Mouse (Mus musculus) gastrocnemius, postnatal 14 days (tissue): Measurements from ENCODE around the gene Drg1. TPM values are rescaled to one million over a fixed set of nuclear protein-coding genes. Genes with fewer than 3 reads are reported as not detected.
"Not testable (repeated sequence)": the region's sequence is repeated elsewhere in the genome, so short reads cannot be mapped to it uniquely, and the experiment has no call there.

Source experiments
- DNase-seq: peaks from one replicate; pipeline ENCODE4 v3.0.0; 2021; ENCODE audit warnings: mixed read lengths
- intact Hi-C: fragments of 180-260 bp; cut with DNase I; formaldehyde crosslinking; loops from one replicate; pipeline ENCODE4 v1.15.1; 2025; ENCODE audit warnings: low total_unique reads
- total RNA-seq, 2 experiments: library from RNA; stranded (reverse); gene quantifications; 2 replicates each; pipeline ENCODE4 v1.2.3; 2021

Gene Drg1
- total RNA-seq, 2 experiments from 2014 or later = 38.9 to 40.4 TPM

DNA sequence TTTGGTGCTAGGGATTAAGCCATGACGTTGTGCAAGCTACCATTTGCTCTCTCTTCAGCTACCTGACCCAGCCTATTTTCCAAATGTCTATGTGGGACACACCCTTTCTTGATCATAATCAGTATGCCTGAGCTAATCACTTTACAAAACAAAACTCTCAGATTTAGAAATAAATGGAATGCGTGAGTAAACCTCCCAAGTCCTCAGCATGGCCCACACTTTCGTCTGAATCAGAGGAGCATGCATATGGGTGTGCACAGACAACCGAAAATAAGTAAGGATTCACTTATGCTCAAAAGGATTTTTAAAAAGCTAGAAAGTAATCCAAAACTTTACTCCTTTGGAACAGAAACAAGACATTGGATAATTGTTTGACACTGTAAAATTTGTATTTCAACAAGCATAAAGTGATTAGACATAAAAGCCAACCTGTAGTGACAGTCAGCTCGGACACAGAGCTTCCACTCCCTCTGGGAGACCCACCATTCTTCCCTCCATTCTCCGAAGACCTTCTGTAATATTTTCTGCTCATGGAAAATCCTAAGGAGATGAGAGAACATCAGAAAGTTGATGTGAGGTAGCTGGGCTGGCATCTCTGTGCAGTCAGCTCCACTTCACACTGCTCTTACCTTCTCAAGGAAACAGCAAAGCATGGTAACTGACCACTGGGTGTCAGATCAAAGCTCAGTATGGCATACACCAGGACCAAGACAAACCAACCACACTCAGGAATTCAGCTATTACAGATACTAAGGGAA, 87.1 kb downstream of the Drg1 start:
- DNase-seq = peak; percentile 48
- intact Hi-C loops = not testable (repeated sequence)

DNA sequence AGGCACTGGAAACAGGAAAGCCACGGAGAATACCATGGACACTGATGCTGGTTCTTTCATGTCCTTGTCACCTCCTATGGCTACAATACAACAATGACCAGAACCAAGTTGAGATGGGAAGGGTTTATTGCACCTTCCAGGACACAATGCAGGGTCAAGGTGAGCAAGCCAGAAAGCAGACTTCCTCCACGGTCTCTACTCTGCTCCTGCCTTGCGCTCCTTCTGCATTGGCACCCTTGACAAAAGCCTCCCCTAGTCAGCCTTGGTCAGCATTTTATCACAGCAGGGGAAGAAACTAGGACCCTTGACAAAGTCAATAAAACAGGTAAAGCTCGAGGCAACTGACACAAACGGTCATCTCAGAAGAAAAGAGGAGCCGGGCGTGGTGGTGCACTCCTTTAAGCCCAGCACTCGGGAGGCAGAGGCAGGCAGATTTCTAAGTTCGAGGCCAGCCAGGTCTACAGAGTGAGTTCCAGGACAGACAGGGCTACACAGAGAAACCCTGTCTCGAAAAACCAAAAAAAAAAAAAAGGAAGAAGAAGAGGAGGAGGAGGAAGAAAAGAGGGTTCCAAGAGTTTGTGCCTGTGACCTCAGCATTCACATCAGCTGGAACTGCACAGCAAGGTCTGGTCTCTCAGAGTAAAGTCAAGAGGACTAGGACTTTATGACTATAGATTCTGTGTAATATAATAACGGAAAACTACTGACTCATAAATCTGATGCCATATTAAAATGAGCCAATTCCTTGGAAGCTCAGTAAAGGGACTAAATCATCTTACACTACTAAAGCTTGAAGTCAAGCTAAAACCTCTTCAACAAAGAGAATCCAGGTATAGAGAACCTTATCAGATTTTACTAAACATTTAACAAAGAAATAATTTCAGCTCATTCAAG, 92.5 kb downstream of the Drg1 start:
- intact Hi-C loops = loop anchor here (2.0 kb wide), 1 partner anchor 21 kb away; no protein-coding TSS in a partner anchor
- DNase-seq = peak; percentile 67

DNA sequence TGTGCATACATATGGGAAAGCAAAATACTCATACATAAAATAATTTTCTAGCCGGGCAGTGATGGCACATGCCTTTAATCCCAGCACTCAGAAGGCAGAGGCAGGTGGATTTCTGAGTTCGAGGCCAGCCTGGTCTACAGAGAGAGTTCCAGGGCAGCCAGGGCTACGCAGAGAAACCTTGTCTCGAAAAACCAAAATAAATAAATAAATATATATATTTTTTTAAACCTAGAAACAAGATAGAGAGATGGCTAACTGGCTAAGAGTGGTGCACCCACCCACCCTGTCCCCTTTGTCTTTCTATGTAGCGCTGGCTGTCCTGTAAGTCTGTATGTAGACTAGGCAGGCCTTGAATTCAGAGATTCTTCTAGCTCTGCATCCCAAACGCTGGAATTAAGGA, 93.7 kb downstream of the Drg1 start:
- intact Hi-C loops = loop anchor here (2.0 kb wide), 1 partner anchor 22 kb away; no protein-coding TSS in a partner anchor
- not testable (repeated sequence) for DNase-seq

DNA sequence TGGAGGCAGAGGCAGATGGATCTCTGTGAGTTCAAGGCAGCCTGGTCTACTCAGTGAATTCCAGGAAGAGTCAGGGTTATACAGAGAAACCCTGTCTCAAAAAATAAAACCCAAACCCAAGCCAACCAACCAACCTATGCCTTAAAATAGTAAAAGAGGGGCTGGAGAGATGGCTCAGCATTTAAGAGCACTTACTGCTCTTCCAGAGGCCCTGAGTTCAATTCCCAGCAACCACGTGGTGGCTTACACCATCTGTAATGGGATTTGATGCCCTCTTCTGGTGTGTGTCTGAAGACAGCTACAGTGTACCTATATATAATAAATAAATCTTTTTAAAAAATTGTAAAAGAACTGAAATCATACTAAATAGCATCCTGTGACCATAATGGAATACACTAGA, 94.3 kb downstream of the Drg1 start:
- peak; percentile 30 for DNase-seq
- intact Hi-C loops = loop anchor here (2.0 kb wide), 1 partner anchor 23 kb away; no protein-coding TSS in a partner anchor

DNA sequence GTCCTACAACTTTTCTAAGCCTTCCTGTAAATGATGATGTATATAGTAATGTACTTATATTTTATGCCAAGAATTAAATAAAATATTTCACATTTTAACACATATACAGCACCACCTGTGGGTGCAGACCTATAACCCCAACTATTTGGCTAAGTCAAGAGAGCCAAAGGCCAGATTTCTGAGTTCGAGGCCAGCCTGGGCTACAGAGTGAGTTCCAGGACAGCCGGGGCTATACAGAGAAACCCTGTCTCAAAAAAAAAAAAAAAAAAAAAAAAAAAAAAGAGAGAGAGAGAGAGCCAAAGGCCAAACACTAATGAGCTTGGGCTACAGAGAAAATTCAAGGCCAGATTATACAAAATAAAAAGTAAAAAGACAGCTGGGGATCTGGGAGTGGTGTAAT, 97.2 kb downstream of the Drg1 start:
- intact Hi-C loops = not testable (repeated sequence)
- peak; percentile 26 for DNase-seq

DNA sequence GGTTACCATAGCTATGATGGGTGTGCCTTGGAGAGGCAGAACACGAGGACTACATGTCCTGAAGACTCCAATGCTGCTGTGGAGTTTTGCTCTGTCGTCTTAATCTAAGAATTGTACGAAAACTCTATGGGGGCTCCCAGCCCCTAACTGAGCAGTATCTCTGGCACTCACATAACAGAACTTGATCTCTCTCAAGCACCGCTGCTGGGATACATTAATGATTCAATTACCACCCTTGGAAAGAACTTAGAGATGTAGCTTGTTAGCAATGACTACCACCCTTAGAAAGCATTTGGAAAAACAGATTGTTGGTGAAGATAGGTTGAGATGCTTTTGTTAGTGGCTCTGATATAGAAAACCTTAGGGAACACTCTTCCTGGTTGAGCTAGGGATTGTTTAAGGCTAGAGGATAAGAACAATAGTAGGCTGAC, 98.6 kb downstream of the Drg1 start:
- peak; percentile 40 for DNase-seq
- intact Hi-C loops = not testable (repeated sequence)

DNA sequence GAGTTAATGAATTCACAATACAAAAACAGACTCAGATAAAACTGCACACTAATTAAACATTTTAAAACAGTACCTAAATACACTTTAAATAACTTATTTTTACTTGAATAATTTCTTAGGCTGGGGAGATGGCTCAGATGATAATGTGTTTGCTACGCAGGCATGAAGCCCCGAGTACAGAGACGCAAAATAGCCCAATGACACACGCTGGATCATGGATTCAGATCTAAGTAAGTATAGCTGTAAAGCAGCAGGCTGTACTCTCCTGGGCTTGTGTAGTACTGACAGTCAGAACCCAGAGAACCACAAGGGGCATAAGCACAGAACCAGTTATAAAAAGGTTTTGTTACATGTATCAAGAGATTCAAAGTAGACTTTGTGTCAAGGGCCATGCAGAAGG, 99.1 kb downstream of the Drg1 start:
- intact Hi-C loops, DNase-seq: not testable (repeated sequence)

DNA sequence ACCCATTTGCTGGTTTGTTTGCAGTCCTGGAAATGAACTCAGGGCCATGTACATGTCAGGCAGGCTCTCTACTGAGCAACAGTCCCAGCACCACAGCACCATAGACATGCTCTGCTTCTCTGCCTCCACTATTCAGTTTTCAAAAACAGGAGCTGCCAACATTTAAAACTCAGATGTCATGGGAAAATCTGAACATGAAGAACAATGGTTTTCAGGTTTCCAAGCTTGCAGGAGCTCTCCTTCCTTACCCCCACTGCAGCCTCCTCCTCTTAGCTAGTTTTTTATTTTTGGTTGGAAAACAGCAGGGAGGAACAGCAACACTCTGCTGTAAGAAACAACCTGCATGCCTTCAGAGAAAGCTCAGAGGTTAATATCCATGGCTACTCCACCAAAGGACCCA, 99.9 kb downstream of the Drg1 start:
- intact Hi-C loops, DNase-seq: not testable (repeated sequence)

DNA sequence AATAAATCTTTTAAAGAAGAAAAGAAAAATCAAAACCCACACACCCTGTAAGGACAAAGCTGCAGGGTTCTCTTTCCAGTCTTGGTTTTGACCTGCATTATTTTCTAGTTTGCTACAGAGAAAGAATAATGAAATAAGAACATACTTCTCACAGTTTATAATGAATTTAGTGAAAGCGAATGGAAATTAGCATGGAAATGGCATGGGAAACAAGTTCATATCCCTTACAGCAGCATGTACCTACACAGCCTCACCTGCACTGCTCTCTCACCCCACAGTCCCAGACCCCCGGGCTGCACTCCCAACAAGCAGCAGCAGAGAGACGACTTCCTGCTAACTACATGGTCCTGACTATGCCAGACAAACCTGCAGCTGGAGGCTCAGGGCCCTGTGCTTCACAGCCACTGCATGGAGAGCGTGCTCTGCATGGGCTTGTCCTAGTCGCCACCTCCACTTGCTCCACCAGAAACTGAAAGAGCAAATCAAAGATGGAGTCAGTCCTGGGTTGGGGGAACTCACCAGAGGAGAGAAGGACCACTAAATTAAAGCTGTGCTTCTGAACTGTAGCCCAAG, 100.9 kb downstream of the Drg1 start:
- DNase-seq, intact Hi-C loops: not testable (repeated sequence)

DNA sequence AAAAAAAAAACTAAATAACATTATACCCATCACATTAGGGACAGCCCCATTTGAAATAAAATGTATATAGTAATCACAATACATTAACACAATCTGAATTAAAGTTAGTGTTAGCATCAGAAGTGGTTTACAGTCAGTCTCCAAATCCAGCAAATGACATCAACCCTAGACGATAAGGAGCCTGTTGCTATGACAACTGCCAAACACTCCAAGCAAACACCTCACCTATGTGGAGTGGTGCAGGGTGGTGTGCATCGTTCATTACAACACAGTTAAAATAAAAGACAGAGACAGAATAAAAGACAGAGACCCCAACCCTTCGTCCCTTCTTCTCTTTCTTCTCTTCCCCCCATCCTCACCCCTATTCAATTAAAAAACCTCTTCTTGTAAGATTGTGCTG, 102.6 kb downstream of the Drg1 start:
- intact Hi-C loops, DNase-seq: not testable (repeated sequence)

DNA sequence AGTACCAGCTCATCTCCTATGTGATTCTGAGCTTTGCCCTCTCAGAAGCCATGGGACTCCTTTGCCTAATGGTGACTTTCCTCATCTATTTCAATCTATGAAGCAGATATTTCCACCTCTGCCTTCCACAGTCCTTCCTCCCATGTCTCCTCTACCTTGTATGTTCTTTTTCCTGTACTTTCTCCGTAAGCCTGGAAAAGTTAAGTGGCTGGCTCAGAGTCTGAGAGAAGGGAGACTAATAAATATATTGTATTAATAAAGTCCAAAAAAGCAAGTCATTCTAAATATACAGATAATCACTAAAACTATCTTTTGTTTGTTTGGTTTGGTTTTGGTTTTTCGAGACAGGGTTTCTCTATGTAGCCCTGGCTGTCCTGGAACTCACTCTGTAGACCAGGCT, 103.1 kb downstream of the Drg1 start:
- intact Hi-C loops = not testable (repeated sequence)
- DNase-seq = peak; percentile 21

DNA sequence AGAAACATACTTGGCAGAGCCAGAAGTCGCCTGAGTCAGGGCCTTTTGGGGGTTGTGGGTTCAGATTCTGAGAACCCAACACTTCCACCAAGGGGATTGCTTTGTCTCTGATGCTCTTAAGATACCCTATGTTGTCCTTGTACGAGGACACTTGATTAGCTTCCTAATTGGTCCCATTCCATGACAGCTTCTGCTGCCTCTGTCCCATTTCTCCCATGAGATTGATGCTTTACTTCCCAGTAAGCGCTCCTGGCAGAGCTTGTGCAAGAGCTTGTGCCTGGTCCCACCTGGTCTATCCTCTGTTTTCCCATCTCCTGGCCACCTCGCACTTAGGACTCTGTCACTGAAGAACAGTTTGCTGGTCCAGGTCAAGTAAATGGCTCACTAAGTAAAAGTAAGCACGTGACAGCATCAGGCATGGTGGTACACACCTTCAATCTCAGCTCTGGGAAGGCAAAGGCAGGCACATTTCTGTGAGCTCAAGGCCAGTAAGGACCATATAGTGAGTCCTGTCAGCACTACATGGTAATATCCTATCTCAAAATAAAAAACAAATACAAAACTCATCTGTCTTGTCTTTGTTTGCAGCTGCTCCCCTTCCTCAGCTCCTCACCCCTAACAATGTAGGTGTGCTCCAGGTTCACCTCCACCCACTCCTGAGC, 103.8 kb downstream of the Drg1 start:
- peak; percentile 64 for DNase-seq
- intact Hi-C loops = not testable (repeated sequence)

DNA sequence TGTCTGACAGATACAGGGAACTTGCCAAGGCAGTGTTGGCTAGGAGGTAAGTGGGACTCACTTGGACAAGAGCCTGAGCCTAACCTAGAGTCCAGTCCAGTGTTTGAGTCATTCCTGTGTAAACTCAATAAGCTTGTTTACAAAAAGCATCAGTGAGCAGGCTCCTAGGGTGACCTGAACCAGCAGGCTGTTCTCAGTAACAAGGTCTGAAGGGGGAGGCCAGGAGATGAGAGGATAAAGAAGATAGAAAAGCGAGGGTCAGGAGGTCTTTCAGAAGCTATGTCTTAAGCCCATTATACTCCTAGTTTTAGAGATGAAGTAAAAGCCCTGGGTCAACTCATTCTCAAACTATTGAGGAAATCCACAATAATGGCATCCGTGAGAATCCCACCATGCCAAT, 104.8 kb downstream of the Drg1 start:
- DNase-seq = peak; percentile 55
- intact Hi-C loops = not testable (repeated sequence)

DNA sequence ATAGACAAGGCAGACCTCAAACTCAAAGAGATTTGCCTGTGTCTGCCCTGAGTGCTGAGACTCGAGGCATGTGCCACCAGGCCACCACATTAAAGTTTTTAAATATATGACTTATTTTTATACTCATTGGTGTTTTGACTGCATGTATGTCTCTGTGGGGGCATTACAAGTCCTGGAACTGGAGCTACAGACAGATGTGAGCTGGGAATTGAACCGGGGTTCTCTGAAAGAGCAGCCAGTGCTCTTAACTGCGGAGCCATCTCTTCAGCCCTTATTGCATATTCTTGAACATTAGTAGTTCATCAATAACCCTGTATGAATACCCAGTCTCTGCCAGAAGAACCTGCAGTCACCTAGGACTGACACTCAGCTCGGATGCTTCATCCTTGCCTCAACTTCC, 107.4 kb downstream of the Drg1 start:
- intact Hi-C loops, DNase-seq: not testable (repeated sequence)

DNA sequence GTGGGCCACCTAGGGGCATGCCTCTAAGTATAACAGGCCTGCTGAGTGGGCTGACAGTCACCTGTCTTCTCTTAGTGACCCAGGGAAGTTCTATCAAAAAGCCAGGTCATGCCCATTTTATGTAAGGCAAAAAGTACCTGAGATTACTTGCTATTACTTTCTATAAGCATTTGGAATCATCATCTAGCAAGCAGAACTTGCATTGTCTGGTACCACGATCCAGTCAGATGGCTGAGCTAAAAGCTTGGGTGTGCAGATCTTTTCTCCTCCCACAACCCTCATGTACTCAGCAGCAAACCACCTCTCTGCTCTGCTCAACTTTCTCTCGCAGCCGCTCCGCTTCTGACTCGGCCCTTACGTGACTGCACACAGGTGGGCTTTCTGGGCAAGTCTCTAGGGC, 108.2 kb downstream of the Drg1 start:
- DNase-seq, intact Hi-C loops: not testable (repeated sequence)

DNA sequence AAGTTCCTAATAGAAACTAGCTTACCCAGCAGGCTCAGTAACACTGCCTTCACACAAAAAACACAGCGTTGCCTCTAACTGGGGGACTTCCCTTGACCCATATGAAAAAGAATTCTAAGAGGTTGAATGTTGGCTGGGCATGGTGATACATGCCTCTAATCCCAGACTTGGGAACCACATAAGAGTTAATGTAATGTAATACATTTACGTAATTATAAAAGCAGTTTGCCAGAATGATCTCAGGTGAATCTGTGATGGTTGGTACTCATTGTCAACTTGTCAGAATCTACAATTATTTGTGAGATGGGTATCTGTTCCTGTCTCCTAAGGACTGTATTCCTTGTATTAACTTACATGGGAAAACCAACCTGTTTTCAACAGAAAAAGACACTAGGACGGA, 109.2 kb downstream of the Drg1 start:
- intact Hi-C loops, DNase-seq: not testable (repeated sequence)

DNA sequence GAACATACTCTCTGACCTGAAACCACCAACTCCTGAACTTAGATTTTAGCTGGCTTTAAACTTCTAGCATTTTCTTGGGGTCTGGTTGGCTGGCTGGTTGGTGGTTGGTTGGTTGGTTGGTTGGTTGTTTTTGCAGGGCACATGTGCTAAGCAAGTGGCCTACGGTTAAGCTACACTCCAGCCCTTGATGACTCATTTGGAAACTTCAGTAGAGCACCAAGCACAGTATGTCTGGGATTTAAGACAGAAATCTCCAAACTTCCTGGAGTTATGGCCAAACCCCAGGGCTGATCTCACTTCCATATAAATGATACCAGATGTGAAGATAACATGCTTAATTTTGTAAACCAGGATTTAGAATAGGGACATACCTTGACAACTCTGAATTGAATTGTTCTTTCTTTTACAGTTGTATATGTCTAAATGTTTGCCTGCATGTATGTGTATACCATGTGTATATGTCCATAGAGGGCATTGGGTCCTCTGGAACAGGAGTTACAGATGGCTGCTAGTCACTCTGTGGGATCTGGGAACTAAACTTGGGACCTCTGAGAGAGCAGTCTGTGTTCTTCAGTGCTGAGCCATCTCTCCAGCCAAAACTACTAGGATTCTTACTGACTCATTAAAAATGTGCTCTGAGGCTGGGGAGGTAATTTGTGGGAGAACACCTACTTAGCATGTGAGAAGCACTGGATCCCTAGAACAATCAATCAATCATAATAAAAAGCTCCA, 112.4 kb downstream of the Drg1 start:
- intact Hi-C loops = not testable (repeated sequence)
- DNase-seq = peak; percentile 76

DNA sequence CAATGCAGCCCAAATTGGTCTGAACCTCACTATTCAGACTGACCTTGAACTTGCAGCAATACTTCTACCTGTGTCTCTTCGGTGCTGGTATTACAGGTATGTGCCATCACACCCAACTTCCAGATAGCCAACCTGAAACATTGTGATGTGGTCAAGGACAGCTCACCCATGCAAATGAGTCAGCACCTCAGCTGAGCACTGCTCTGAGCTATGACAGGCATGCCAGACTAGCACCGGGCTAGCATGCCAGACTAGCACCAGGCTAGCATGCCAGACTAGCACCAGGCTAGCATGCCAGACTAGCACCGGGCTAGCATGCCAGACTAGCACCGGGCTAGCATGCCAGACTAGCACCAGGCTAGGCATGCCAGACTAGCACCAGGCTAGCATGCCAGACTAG, 114.9 kb downstream of the Drg1 start:
- DNase-seq = peak; percentile 29
- intact Hi-C loops = not testable (repeated sequence)

DNA sequence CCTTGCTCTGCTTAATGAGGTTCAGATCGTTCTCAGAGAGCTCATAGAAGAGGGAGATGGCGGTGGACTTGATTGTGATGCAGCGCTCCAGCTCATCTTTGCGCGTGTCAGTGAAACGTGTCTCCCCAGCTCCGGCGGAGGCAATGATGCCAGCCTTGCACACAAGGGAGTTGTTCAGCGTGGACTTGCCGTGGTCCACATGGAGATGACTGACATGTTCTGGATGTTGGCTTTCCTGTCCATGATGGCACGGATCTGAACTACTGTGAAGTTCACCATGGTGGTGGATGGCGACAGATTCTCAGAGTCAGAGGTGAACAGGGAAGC, 115.6 kb downstream of the Drg1 start:
- DNase-seq, intact Hi-C loops: not testable (repeated sequence)
